Mouse (Mus musculus): ENCODE results near the gene N4bp2. TPM values are rescaled to one million over a fixed set of nuclear protein-coding genes. Genes with fewer than 3 reads are reported as not detected.

N4bp2 gene
- polyA plus RNA-seq, 1 experiment: 15.4 TPM

- H3K4me3 ChIP-seq (ENCODE audit: insufficient read depth, low read length): no peak overlapping the region
- H3K27ac ChIP-seq (ENCODE audit: insufficient read depth, low read length): no peak overlapping the region
- no peak for TF ChIP-seq CTCF (IDR thresholded peaks at IDR 0.05; ENCODE audit: borderline replicate concordance, insufficient read depth, low read length)
- no peak for TF ChIP-seq POLR2A (IDR thresholded peaks at IDR 0.05; ENCODE audit: low read depth, low read length)
- H3K4me1 ChIP-seq (ENCODE audit: control insufficient read depth, insufficient read depth, low read length): no peaks in the 10 kb centered on the region
These were observed 106.3 kb downstream of the N4bp2 start for GRCm38 (mm10) chr5:65869660-65870059.

DNA sequence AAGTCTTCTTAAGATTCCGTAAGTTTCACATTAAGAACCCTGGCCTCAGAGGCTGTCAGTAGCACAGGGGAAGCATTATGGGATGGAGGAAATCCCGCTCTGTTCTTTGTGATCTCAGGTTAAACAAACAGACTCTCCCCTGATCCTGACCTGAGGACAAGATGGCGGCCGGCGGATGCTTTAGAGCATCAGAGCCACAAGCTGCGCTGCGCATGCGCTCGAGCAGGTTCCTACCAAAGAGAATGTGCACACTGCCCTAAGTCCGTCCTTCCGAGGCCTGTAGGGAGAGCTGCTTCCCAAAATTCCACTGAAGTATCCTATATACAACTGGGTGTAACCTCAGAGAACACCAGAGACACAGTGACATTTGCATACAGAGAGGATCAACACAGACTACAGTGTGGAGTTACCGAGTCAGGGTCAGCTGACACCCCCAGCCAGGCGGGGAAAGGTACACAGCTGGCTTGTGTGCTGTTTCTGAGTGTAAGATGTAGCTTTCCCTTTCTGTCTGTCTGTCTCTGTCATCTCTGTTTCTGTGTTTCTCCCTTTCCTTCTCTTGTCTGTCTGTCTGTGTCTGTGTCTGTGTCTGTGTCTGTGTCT lies 108.1 kb downstream of the N4bp2 start:
- Histone ChIP-seq H3K27ac (ENCODE audit: insufficient read depth, low read length) (no peak overlapping the region), H3K4me1 (ENCODE audit: control insufficient read depth, insufficient read depth, low read length) (no peaks in the 10 kb centered on the region), H3K4me3 (ENCODE audit: insufficient read depth, low read length) (no peak overlapping the region)
- no peak for TF ChIP-seq CTCF (IDR thresholded peaks at IDR 0.05; ENCODE audit: borderline replicate concordance, insufficient read depth, low read length)
- no peak for TF ChIP-seq POLR2A (IDR thresholded peaks at IDR 0.05; ENCODE audit: low read depth, low read length)

DNA sequence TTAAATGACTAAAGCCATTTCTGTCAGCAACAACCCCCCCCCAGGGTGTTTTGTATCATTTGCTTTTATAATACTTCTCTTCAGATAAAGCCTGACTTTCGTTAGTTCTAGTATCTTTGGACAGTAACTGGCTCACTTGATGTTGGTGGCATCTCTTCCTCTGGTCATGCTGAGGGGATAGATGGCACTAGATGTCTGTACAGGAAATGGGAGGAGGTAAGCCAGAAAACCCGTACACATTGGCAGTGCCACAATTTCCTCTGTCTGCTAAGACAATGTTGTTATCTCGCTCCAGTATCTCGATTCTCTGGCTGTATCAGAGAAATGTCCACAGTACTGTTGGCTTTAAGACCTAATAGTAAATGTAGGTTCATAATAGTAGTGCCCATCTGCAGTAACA lies 109.9 kb downstream of the N4bp2 start:
- TF ChIP-seq CTCF (IDR thresholded peaks at IDR 0.05; ENCODE audit: borderline replicate concordance, insufficient read depth, low read length) (no peak), POLR2A (IDR thresholded peaks at IDR 0.05; ENCODE audit: low read depth, low read length) (no peak)
- no peaks in the 10 kb centered on the region for H3K4me1 ChIP-seq (ENCODE audit: control insufficient read depth, insufficient read depth, low read length)
- no peak overlapping the region for H3K4me3 ChIP-seq (ENCODE audit: insufficient read depth, low read length)
- no peak overlapping the region for H3K27ac ChIP-seq (ENCODE audit: insufficient read depth, low read length)

DNA sequence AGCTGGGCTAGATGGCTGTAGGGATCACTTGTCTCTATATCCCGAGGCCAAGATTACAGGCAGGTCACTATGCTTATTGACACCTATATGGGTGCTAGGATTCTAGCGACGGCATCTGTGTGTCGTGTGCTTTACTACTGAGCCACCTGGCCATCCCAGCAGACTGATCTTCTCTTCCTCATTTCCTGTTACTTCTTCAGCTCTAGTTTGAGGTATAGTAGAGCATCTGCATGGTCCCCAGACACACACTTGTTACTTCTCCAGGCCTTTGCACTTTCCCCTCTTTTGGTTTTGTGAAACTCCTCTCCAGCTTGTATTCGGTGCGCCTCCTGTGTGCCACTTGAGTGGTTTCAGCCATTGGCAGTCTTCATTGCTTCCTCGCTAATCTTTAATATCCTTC lies 111.9 kb downstream of the N4bp2 start:
- H3K27ac ChIP-seq (ENCODE audit: insufficient read depth, low read length): no peak overlapping the region
- no peak for TF ChIP-seq POLR2A (IDR thresholded peaks at IDR 0.05; ENCODE audit: low read depth, low read length)
- no peak for TF ChIP-seq CTCF (IDR thresholded peaks at IDR 0.05; ENCODE audit: borderline replicate concordance, insufficient read depth, low read length)
- no peak overlapping the region for H3K4me3 ChIP-seq (ENCODE audit: insufficient read depth, low read length)
- H3K4me1 ChIP-seq (ENCODE audit: control insufficient read depth, insufficient read depth, low read length): no peaks in the 10 kb centered on the region

GRCm38 (mm10) chr5:65878367-65878766 lies 115.0 kb downstream of the N4bp2 start:
- Histone ChIP-seq H3K4me3 (ENCODE audit: insufficient read depth, low read length) (no peak overlapping the region), H3K27ac (ENCODE audit: insufficient read depth, low read length) (no peak overlapping the region), H3K4me1 (ENCODE audit: control insufficient read depth, insufficient read depth, low read length) (no peaks in the 10 kb centered on the region)
- TF ChIP-seq CTCF (IDR thresholded peaks at IDR 0.05; ENCODE audit: borderline replicate concordance, insufficient read depth, low read length) (no peak), POLR2A (IDR thresholded peaks at IDR 0.05; ENCODE audit: low read depth, low read length) (no peak)

Other genes starting within 250 kb of the N4bp2 start
- 110 and 112 TPM in 2 replicates for gene Smim14, start 226.3 kb upstream of the N4bp2 start, polyA plus RNA-seq (2011; ENCODE audit: insufficient read length, low read depth, missing spikeins)
- 179 and 180 TPM in 2 replicates for gene Ube2k, start 226.3 kb upstream of the N4bp2 start, polyA plus RNA-seq (2011; ENCODE audit: insufficient read length, low read depth, missing spikeins)
- gene Pds5a, start 65.2 kb upstream of the N4bp2 start, polyA plus RNA-seq (2011; ENCODE audit: insufficient read length, low read depth, missing spikeins): 203 and 225 TPM in 2 replicates
- not detected in 2 replicates for gene Rhoh, start 97.7 kb downstream of the N4bp2 start, polyA plus RNA-seq (2011; ENCODE audit: insufficient read length, low read depth, missing spikeins)
- gene Chrna9, start 171.4 kb downstream of the N4bp2 start, polyA plus RNA-seq (2011; ENCODE audit: insufficient read length, low read depth, missing spikeins): not detected in 2 replicates
- not detected in 2 replicates for gene 9130230L23Rik, start 240.8 kb downstream of the N4bp2 start, polyA plus RNA-seq (2011; ENCODE audit: insufficient read length, low read depth, missing spikeins)

Data from embryonic fibroblast, embryonic 13.5 days (primary cell).